Mouse (Mus musculus) layer of hippocampus, adult 8-10 months (tissue): ENCODE measurements around the gene Abca16. TPM values are rescaled to one million over a fixed set of nuclear protein-coding genes. Genes with fewer than 3 reads are reported as not detected.

Source experiments
- DNase-seq, 2 experiments: peaks; one replicate each; pipeline ENCODE4 v3.0.0; 2022; ENCODE audit warnings: low spot score in 2 of 2
- total RNA-seq, 4 experiments: library from RNA; stranded (reverse); gene quantifications; 2 replicates each; pipeline ENCODE4 v1.2.4; 2022

The Abca16 gene
- total RNA-seq = not detected

DNA sequence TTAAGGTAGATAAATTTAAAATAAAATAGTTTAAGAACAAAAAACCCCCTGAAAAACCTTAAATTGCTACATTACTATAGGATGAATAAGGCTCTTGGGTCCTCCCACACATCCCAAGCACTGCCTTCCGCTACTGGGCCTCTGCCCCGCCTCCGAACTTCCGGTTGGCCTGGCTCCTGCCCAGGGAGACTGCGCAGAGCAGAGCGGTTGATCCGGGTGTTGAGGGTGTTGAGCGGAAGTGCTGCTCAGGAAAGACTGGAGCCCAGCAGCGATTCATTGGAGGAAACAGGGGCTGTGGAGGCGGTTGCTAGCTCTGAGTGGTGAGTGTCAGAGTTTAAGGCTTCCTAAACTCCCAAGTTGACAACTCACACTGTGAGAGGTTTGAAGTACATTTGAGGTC, at the start of gene Abca16:
Gene Abca16 (plus strand): TSS at position 201 of the 400 bp plus-strand sequence.
- no peak for DNase-seq

DNA sequence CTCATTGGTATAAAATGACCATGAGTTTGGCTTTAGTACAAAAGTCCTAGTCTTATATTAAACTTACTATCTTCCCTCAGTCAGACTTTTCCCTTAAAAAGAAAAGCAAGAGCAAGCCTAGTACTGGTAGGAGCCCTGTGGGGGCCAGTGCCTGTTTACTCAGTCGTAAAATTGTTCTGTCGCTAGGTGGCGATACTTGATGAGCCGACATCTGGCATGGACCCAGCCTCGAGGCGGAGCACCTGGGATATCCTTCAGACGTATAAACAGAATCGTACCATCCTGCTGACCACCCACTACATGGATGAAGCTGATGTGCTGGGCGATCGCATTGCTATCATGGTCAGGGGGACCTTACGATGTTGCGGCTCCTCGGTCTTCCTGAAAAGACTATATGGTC, 48.3 kb upstream of the Abca16 start:
- no peak for DNase-seq

DNA sequence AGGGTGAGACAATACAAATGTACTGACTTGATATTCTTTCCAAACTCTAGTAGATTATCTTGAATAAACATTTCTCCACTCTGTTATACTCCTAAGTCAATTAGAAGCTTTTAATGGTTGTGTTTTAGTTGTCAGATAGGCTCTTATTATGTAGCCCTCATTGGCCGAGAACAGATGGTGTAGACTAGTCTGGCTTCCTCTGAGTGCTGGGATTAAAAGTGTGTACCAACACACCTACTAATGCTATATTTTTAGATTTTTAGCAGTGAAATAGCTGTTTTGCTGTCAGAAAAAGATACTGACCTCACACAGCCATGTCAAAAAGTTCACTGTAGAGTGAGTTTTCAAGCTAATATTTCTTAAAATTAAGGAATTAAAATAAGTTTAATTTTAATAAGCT, 2.9 kb downstream of the Abca16 start:
- DNase-seq = no peak

DNA sequence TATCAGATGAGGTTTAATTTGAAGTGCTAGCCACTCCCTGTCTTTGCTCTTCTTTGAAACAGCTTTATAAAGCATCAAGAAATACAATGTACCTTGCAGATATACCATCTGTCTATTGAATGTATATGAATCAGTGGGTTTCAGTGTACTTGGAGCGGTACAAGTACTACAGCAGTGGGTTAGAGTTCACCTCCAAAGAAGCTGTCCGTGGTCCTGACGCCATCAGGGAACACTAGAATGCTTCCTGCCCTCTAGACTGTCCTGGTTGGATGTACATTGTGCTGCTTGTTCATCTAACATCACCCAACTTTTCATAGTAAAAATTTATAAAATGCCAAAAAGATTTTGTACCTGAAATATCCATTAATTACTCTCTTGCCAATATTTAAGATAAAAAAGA, 17.2 kb downstream of the Abca16 start:
- no peak for DNase-seq

GRCm38 (mm10) chr7:120431464-120431863, 22.0 kb downstream of the Abca16 start:
- DNase-seq = no peak

- DNase-seq = no peak
These were observed 94.6 kb downstream of the Abca16 start for GRCm38 (mm10) chr7:120503891-120504662.

DNA sequence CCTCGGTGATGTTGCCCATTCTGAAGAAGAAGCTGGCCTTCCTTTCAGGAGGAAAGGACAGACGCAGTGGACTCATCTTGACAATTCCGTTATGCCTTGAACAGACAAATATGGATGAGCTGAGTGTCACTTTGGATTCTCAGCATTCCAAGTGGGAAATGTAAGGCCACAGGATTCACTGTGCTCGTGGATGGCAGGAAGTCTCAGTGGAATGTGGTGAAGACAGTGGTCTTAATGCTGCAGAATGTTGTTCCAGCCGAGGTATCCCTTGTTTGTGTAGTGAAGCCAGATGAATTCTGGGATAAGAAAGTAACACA, 95.2 kb downstream of the Abca16 start:
- no peak for DNase-seq

GRCm38 (mm10) chr7:120534805-120535204, 125.4 kb downstream of the Abca16 start:
- DNase-seq = no peak

GRCm38 (mm10) chr7:120552479-120553180, 143.2 kb downstream of the Abca16 start:
- peak in 1 of 2 experiments; percentile 4 for DNase-seq

GRCm38 (mm10) chr7:120553181-120553551, 143.7 kb downstream of the Abca16 start:
- no peak for DNase-seq

GRCm38 (mm10) chr7:120567366-120567765, 157.9 kb downstream of the Abca16 start:
- no peak for DNase-seq

- no peak for DNase-seq
These were observed 167.1 kb downstream of the Abca16 start for GRCm38 (mm10) chr7:120576520-120576919.

Other genes with a start within 250 kb of the Abca16 start
- under 1 TPM; 0.22 to 0.45 (median 0.34) TPM for gene Anks4b, start 235.8 kb upstream of the Abca16 start, total RNA-seq
- 100 to 1,000 TPM; 228 to 257 (median 245) TPM for gene Crym, start 207.5 kb upstream of the Abca16 start, total RNA-seq
- not detected for gene Abca14, start 205.7 kb upstream of the Abca16 start, total RNA-seq
- not detected for gene Abca15, start 81.0 kb upstream of the Abca16 start, total RNA-seq
- gene Uqcrc2, start 225.5 kb downstream of the Abca16 start, total RNA-seq = 100 to 1,000 TPM; 237 to 257 (median 241) TPM